Mouse (Mus musculus): Measurements from ENCODE around the gene Lsg1. TPM values are rescaled to one million over a fixed set of nuclear protein-coding genes. Genes with fewer than 3 reads are reported as not detected.

The Lsg1 gene
- total and polyA plus RNA-seq, 2 experiments from 2014 or later = 16.7 to 42.1 TPM

GRCm38 (mm10) chr16:30601046-30601832 lies 13.8 kb upstream of the Lsg1 start:
- Histone ChIP-seq H3K9ac (replicated peaks; ENCODE audit: low read length) (peak overlapping the region; percentile 64), H3K9me3 (ENCODE audit: low read length) (no peaks in the 10 kb centered on the region), H3K4me1 (ENCODE audit: insufficient read depth, low read length) (peaks cover 18% of the 10 kb centered on the region), H3K36me3 (ENCODE audit: insufficient read depth, low read length) (no peaks in the 10 kb centered on the region), H3K27me3 (ENCODE audit: insufficient read depth, low read length) (no peaks in the 10 kb centered on the region), H3K4me2 (ENCODE audit: low read depth, low read length) (peak overlapping the region; percentile 93), H3K4me3 (ENCODE audit: low read length) (peak overlapping the region; percentile 63), H3K27ac (peak overlapping the region; percentile 62; the same call in 1 of the 2 replicates)
- 6% methylated on average over 42 of the region's 42 CpGs for WGBS
- DNase-seq (ENCODE audit: low spot score) = peak; percentile 77
- peak; percentile 20; the same call in 1 of the 2 replicates for ATAC-seq
- peak; percentile 75 for TF ChIP-seq CTCF (IDR thresholded peaks at IDR 0.05; ENCODE audit: low read depth)

DNA sequence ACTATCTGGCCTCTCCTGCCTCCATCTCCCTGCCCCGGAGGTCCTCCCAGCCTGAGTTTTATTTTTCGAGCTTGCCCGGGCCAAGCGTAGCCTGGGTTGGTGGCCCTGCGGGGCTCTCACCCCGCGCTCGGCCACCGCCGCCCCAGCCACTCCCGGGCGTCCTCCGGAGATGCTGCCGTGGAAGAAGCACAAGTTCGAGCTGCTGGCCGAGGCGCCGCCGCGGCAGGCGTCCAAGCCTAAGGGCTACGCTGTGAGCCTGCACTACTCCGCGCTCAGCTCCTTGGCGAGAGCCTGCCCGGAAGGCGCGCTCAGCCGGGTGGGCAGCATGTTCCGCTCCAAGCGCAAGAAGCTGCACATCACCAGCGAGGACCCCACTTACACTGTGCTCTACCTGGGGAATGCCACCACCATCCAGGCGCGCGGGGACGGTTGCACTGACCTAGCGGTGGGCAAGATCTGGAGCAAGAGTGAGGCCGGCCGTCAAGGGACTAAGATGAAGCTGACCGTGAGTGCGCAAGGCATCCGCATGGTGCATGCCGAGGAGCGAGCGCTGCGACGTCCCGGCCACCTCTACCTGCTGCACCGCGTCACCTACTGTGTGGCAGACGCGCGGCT lies 13.1 kb upstream of the Lsg1 start:
- H3K4me1 ChIP-seq (ENCODE audit: insufficient read depth, low read length) = peaks cover 18% of the 10 kb centered on the region
- ATAC-seq = peak; percentile 10; the same call in 1 of the 2 replicates

DNA sequence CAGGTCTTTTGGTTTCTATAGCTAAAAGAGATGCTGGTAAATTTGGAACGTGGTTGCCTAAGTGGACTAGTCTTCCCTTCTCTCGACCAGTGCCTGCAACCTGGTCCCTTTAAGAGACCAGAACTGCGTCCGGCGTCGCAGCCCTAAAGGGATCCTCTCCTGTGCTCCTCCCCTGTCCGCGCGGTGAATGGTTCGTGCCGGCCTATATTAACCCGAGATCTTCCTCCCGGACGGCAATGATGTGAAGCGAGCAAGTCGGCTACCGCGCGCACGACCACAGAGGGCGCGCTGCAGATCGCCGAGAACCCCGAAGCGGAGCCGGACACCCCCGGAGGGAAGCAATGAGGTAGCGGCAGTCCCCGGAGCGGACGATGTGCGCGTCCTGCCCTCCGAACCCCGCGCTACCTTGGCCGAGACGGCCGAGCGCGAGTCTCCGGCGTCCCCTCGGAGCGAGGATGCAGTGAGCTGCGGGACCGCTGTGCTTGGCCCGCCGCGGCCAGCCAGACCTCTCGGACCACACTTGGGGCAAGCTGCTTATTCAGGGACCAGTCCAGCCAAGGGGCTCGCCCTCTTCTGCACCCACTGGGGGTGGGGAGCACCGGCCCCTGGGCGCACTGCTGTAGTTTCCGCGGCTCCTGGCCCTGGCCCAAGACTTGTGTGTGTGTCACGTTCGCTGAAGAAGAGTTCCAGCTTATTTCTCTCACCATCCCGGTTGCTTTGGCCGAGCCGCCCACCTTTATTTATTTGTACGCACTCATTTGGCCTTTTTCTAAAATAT lies 12.3 kb upstream of the Lsg1 start, which contains the start of gene Fam43a:
Gene Fam43a (plus strand): TSS at position 233 of the 778 bp plus-strand sequence.
- TF ChIP-seq CTCF (IDR thresholded peaks at IDR 0.05; ENCODE audit: low read depth) = peak; percentile 66
- Histone ChIP-seq H3K4me1 (ENCODE audit: insufficient read depth, low read length) (peaks cover 18% of the 10 kb centered on the region), H3K9ac (replicated peaks; ENCODE audit: low read length) (peak within 1 kb of the TSS; percentile 64), H3K9me3 (ENCODE audit: low read length) (no peaks in the 10 kb centered on the region), H3K27ac (peak within 1 kb of the TSS; percentile 62), H3K27me3 (ENCODE audit: insufficient read depth, low read length) (no peaks in the 10 kb centered on the region), H3K4me3 (ENCODE audit: low read length) (peak within 1 kb of the TSS; percentile 63), H3K4me2 (ENCODE audit: low read depth, low read length) (peak within 1 kb of the TSS; percentile 93), H3K36me3 (ENCODE audit: insufficient read depth, low read length) (no peaks in the 10 kb centered on the region)
- ATAC-seq (peak; percentile 86), DNase-seq (ENCODE audit: low spot score) (peak; percentile 93)
- under 1% methylated on average over 63 of the region's 63 CpGs for WGBS

More for the DNA sequence above, 13.1 kb upstream of the Lsg1 start:
- WGBS = 1% methylated on average over 53 of the region's 53 CpGs
- DNase-seq (ENCODE audit: low spot score) = peak; percentile 69
- TF ChIP-seq CTCF (IDR thresholded peaks at IDR 0.05; ENCODE audit: low read depth) = no peak
- H3K27ac ChIP-seq = peak overlapping the region; percentile 62
- no peaks in the 10 kb centered on the region for H3K27me3 ChIP-seq (ENCODE audit: insufficient read depth, low read length)
- H3K9me3 ChIP-seq (ENCODE audit: low read length) = no peaks in the 10 kb centered on the region
- no peaks in the 10 kb centered on the region for H3K36me3 ChIP-seq (ENCODE audit: insufficient read depth, low read length)
- H3K4me2 ChIP-seq (ENCODE audit: low read depth, low read length) = peak overlapping the region; percentile 93
- H3K9ac ChIP-seq (replicated peaks; ENCODE audit: low read length) = peak overlapping the region; percentile 64
- H3K4me3 ChIP-seq (ENCODE audit: low read length) = peak overlapping the region; percentile 63

DNA sequence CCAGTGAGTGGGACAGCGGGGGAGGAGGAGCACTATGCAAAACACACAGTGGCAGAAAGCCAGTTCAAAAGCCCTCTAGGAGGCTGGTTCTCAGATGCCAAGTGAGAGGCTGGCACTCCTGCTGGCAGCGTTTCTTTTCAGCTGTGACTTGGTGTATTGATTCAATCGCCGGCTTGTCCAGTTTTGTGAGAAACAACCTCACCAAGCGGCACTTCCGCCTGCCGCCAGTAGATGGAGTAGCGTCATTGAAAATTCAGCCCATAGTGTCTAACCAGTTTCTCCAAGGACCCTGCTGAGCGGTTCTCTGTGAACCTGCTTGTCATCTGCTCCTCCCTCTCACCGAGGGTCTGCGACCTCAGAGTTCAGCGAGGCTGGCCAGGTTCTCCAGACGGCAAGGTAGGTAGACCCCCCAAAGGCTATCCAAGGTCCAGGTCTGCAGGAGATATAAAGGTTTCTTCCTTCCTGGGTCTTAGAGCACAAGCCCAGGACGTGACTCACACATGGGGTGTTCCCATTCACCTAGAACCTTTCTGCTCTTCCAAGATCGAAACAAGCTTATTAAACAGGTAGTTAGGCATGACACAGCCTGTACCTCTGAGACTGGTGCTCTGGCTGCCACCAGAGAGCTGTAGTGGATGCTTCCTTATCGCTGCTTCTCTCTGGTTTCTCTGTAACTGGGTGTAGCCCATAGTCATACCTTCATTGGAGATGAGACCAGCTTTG lies 9.7 kb upstream of the Lsg1 start:
- H3K27me3 ChIP-seq (ENCODE audit: insufficient read depth, low read length) = no peaks in the 10 kb centered on the region
- H3K4me2 ChIP-seq (ENCODE audit: low read depth, low read length) = peak overlapping the region; percentile 53
- TF ChIP-seq CTCF (IDR thresholded peaks at IDR 0.05; ENCODE audit: low read depth) = peak; percentile 95
- peak overlapping the region; percentile 2; the same call in 1 of the 2 replicates for H3K27ac ChIP-seq
- DNase-seq (ENCODE audit: low spot score) (peak; percentile 96), ATAC-seq (peak; percentile 68)
- WGBS = 7% methylated on average over 16 of the region's 16 CpGs
- no peaks in the 10 kb centered on the region for H3K36me3 ChIP-seq (ENCODE audit: insufficient read depth, low read length)
- H3K4me3 ChIP-seq (ENCODE audit: low read length) = peak overlapping the region; percentile 24
- 0 out of 2 replicates have a peak overlapping the region, but pooled peaks have one; percentile 15 for H3K9ac ChIP-seq (replicated peaks; ENCODE audit: low read length)
- no peaks in the 10 kb centered on the region for H3K9me3 ChIP-seq (ENCODE audit: low read length)
- H3K4me1 ChIP-seq (ENCODE audit: insufficient read depth, low read length) = peaks cover 17% of the 10 kb centered on the region

DNA sequence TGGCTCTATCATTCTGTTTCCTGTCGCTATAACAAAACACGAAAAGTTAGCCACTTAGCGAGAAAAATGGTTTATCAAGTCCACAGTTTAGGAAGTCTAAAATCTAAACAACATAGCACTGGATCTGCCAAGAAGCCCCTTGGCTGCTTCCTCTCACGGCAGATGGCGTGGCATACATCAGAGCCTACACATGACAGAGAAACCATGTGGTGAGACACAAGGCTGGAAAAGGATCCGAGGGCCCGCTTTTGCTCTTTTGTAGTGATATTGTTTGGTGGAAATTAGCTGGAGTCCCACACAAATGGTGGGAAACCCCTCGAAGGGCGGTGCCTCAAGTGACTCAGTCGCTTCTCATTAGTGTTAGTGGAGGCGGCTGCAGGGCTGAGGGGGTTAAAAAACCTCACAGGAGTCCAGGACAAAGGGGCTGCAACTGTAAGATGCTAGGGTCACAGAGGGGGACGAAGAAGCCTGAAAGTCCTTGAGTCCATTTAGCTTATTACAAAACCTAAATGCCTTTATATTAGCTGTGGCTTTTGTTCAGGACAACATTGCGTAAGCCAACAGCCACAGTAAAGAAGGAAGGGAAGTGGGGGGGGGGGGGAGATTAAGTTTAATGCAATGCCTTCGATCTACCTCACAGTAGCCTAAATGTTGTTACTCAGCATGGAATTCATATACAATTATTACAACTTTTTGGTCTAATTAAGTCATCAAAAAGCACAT lies 8.6 kb upstream of the Lsg1 start:
- no peak for TF ChIP-seq CTCF (IDR thresholded peaks at IDR 0.05; ENCODE audit: low read depth)
- Histone ChIP-seq H3K4me1 (ENCODE audit: insufficient read depth, low read length) (peaks cover 6% of the 10 kb centered on the region), H3K27ac (peak overlapping the region; percentile 41; the same call in 1 of the 2 replicates), H3K27me3 (ENCODE audit: insufficient read depth, low read length) (no peaks in the 10 kb centered on the region), H3K36me3 (ENCODE audit: insufficient read depth, low read length) (no peaks in the 10 kb centered on the region), H3K4me2 (ENCODE audit: low read depth, low read length) (no peak overlapping the region), H3K4me3 (ENCODE audit: low read length) (no peak overlapping the region), H3K9me3 (ENCODE audit: low read length) (no peaks in the 10 kb centered on the region), H3K9ac (replicated peaks; ENCODE audit: low read length) (0 out of 2 replicates have a peak overlapping the region, but pooled peaks have one; percentile 17)
- DNase-seq (ENCODE audit: low spot score) (peak; percentile 61), ATAC-seq (no peak)
- 45% methylated on average over 14 of the region's 14 CpGs for WGBS
